Mouse (Mus musculus): Measurements from ENCODE around the gene Cd19.

GRCm38 (mm10) chr7:126460623-126461399 lies 46.1 kb upstream of the Cd19 start:
- TF ChIP-seq CTCF (IDR thresholded peaks at IDR 0.05; ENCODE audit: low read depth, low read length) (no peak), POLR2AphosphoS5 (IDR thresholded peaks at IDR 0.05; ENCODE audit: insufficient replicate concordance, low read depth, low read length) (no peak)
